Mouse (Mus musculus): ENCODE measurements at regions not wholly inside any gene's neighbourhood (a gene's known extent, or its start where the extent isn't known, plus 50 kb on each side); places are given as distances from the start of the nearest gene placed in this dataset.

DNA sequence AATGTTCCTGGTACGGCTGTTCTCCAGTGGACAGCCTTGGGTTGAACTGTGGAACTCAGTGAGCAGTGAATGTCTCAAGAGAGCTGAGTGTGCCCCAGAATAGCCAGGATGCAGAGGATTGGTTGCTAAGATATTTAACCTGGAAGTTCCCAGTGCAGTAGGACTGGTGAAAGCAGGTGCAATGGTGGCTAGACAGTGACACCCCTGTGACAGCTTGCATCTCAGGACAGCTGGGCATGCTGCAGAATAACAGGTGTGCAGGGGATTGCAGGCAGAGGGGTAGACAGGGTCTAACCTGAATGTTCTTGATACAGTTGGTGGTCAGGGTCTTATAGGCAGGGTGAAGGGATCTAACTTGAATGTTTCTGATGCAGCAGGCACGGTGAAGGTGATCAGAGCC lies 223.0 kb downstream of the Pabpc4l start:
- H3K4me3 ChIP-seq, result no peak overlapping the region
- no peak for TF ChIP-seq CTCF (conservative IDR thresholded peaks at IDR 0.05)
- DNase-seq (ENCODE audit: low spot score in 2 of 2), result no peak
- no peak overlapping the region for H3K27ac ChIP-seq

DNA sequence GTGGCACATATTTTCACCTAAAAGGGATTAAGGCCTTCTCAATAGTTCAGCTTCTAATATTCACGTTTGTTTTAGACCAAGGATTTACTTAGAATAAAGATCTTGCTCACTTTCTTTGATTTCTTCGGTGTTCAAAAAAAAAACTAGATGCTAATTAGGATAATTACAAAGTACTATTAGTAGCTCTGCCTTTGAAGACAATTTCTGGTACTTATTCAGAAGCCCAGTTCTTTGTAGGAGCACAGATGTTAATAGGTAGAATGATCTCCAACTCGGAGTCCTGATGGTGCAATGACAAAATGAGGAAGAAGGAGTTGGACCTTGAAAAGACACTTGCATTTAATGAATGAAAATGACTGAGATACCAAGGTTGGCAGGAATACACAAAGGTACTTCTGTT lies 242.3 kb downstream of the Pabpc4l start:
- no peak overlapping the region for H3K4me3 ChIP-seq
- DNase-seq (ENCODE audit: low spot score in 2 of 2), result no peak
- TF ChIP-seq CTCF (conservative IDR thresholded peaks at IDR 0.05), result no peak
- no peak overlapping the region for H3K27ac ChIP-seq

DNA sequence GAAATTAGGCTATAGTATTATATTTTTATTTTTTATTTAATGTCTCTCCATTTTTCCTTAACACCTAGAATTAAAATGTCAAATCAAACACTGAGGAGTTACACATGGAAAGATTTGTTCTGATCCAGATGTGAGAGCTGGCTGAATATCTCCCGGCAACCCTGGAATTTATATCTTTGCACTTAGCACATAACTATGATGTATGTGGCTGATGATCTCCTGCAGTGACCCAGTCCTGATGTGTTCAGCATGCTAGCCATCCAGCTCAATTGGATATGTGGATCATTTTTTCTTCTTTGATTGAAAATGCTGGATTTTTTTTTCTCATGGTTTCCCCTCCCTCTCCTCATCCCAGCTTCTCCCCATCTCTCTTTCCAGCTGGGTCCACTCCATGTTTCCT lies 252.8 kb downstream of the Pabpc4l start:
- Histone ChIP-seq H3K4me3 (no peak overlapping the region), H3K27ac (no peak overlapping the region)
- no peak for TF ChIP-seq CTCF (conservative IDR thresholded peaks at IDR 0.05)
- DNase-seq (ENCODE audit: low spot score in 2 of 2), result no peak

DNA sequence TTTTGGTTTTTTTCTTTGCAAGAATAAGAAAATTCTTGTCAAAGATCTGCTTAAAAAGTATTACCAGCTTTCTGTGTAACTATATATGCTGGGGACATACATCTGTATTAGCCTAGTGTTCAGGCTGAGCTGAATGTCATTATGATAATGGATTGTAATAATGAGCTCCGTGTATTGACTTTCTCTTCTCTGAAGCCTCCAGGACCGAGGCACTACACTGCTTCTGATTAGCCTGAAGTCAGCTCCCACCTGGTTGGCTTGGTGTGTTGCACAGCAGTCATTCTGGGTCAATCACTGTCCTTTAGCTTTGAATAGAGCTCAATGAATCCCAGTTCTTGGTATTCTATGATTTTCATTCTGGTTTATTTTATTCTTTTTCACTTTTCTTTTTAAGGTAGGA lies 253.3 kb downstream of the Pabpc4l start:
- TF ChIP-seq CTCF (conservative IDR thresholded peaks at IDR 0.05), result no peak
- no peak for DNase-seq (ENCODE audit: low spot score in 2 of 2)
- no peak overlapping the region for H3K4me3 ChIP-seq
- H3K27ac ChIP-seq, result no peak overlapping the region

DNA sequence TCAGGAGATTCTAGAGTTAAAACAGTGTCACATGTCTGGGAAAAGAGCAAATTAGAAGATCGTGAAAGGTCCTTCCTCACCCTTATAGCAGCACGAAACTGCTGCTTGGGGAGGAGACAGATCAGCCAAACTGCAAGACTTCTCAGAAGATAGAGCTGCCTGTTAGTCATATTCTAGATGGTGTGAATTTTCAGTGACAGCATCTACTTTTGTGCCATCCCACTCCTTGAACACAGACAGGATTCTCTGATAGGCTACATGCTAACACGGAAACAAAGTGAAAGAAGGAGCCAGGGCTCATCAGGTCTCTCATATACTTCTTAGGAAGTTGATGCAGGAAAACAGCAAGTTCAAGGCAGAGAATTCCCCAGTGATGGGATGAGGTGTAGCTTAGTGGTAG lies 273.5 kb downstream of the Pabpc4l start:
- no peak for TF ChIP-seq CTCF (conservative IDR thresholded peaks at IDR 0.05)
- DNase-seq (ENCODE audit: low spot score in 2 of 2), result no peak
- Histone ChIP-seq H3K27ac (no peak overlapping the region), H3K4me3 (no peak overlapping the region)

DNA sequence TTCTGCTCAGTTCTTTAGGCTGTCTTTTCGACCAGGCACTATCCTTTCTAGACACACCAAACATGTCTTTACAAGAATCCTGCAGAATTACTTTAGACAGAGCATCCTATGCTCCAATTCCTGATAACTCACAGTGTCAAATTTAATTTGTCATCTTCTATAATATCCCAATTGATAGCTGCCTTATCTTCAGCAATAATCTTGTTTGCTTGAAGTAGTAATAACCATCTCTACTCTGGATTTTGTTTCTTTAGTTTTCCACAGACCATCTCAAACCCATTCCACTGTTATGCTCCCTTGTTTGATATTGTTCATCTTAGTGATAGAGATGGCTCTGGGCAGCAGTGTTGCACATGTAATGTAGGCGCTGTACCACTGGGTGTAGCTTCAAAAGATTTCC lies 297.6 kb downstream of the Pabpc4l start:
- H3K4me3 ChIP-seq, result no peak overlapping the region
- TF ChIP-seq CTCF (conservative IDR thresholded peaks at IDR 0.05), result 0 out of 2 replicates have a peak, but pooled peaks have one; percentile 10
- H3K27ac ChIP-seq, result no peak overlapping the region
- no peak for DNase-seq (ENCODE audit: low spot score in 2 of 2)

All from layer of hippocampus, adult 2 months (tissue).